Mouse (Mus musculus) brain, embryonic 14.5 days (tissue): ENCODE data around the gene Lrrc74a.

Experiments
- CTCF ChIP-seq: fragments of 200-500 bp; IDR thresholded peaks from 2 replicates; pipeline ENCODE4 v1.5.1; 2012; ENCODE audit warnings: inconsistent platforms, mild to moderate bottlenecking, moderate library complexity, borderline replicate concordance; ENCODE audit not compliant: insufficient read depth, insufficient read length; ENCODE audit errors: extremely low read depth
- POLR2A ChIP-seq: fragments of 200-500 bp; IDR thresholded peaks from 2 replicates; pipeline ENCODE4 v1.6.1; 2012; ENCODE audit warnings: mild to moderate bottlenecking, inconsistent platforms, borderline replicate concordance; ENCODE audit not compliant: poor library complexity, insufficient read depth, insufficient read length, severe bottlenecking; ENCODE audit errors: extremely low read depth

DNA sequence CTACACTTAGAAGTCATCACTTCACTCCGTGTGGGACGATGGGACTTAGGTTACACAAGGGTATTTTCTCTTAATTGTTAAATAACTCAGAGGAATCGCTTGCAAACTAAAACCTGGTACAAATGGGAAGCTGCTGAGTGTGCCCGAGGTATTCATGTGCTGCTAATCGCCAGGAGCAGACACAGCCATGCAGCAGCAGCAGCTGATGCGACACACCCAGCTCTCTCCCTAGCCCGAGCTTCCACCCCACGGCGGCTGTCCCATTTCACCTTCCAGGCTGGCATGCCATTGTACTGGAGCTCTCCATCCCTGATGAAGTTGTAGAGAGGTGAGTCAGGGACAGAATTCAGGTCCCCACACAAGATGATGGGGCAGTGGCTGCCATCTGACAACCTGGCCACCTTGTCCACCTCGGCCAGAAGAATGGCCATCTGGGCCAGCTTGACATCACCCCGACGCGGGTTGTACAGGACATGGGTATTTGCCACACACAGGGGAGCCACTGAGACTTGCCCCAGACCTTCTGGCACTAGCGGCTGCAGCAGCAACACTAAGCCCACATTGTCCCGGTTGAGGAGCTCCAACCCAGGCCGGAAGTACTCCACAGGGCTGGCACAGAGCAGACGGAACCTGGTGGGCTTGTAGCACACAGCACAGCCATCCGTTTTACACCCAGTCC is 14.1 kb upstream of the Lrrc74a start:
- TF ChIP-seq CTCF (no peak), POLR2A (no peak)
